ENCODE assay signal across 19 mouse cellular contexts in genomic region chr7:136707200-136708003, GRCm38 (mm10).
DNase-seq lines count a peak whose midpoint lies in the region; ATAC-seq and TF ChIP-seq lines count a peak whose summit lies in the region.
"Had no signal": no experiment of that assay in that cellular context is flagged by ENCODE, and none has a peak within 500 bp of the region (broad histone marks: within the 10 kb centered on the region; RNA-seq: fewer than 3 reads in every experiment).

No protein-coding gene starts in this region.

- no peaks in the 10 kb centered on the region for H3K36me3 ChIP-seq in forebrain, embryonic 14.5 days (ENCODE audit: control insufficient read depth, insufficient read depth, low read length)
- H3K36me3 ChIP-seq in forebrain, embryonic 10.5 days (replicated peaks) = no peaks in the 10 kb centered on the region
- no peaks in the 10 kb centered on the region for H3K36me3 ChIP-seq in heart, embryonic 16.5 days (ENCODE audit: control insufficient read depth, insufficient read depth)
- H3K36me3 ChIP-seq in lung, embryonic 14.5 days (ENCODE audit: insufficient read depth) = no peaks in the 10 kb centered on the region
- no peaks in the 10 kb centered on the region for H3K36me3 ChIP-seq in limb, embryonic 15.5 days
- no peaks in the 10 kb centered on the region for H3K36me3 ChIP-seq in kidney, embryonic 16.5 days (ENCODE audit: insufficient read depth, low read length)
- H3K36me3 ChIP-seq: forebrain, embryonic 15.5 days; hindbrain, embryonic 15.5 days; liver, embryonic 13.5 days; midbrain, embryonic 15.5 days had no signal

- TF ChIP-seq CTCF in lung, embryonic 14.5 days (IDR thresholded peaks at IDR 0.05; ENCODE audit: low read depth) = no peak

- no peaks in the 10 kb centered on the region for H3K9me3 ChIP-seq in forebrain, embryonic 14.5 days (replicated peaks; ENCODE audit: control insufficient read depth, low read length)
- no peaks in the 10 kb centered on the region for H3K9me3 ChIP-seq in forebrain, embryonic 10.5 days
- H3K9me3 ChIP-seq in heart, embryonic 16.5 days (replicated peaks; ENCODE audit: control insufficient read depth, low read length) = no peaks in the 10 kb centered on the region
- H3K9me3 ChIP-seq in lung, embryonic 14.5 days (ENCODE audit: low read depth, low read length) = no peaks in the 10 kb centered on the region
- no peaks in the 10 kb centered on the region for H3K9me3 ChIP-seq in limb, embryonic 15.5 days
- H3K9me3 ChIP-seq in kidney, embryonic 16.5 days (ENCODE audit: low read length) = no peaks in the 10 kb centered on the region
- H3K9me3 ChIP-seq: forebrain, embryonic 15.5 days; hindbrain, embryonic 15.5 days; liver, embryonic 13.5 days; midbrain, embryonic 15.5 days had no signal

- 70% methylated on average over 12 of the region's 12 CpGs for WGBS in forebrain, embryonic 14.5 days
- WGBS in forebrain, embryonic 10.5 days = 87% methylated on average over 12 of the region's 12 CpGs
- WGBS in heart, embryonic 16.5 days = 49% methylated on average over 12 of the region's 12 CpGs
- 44% methylated on average over 12 of the region's 12 CpGs for WGBS in lung, embryonic 14.5 days
- 45% methylated on average over 12 of the region's 12 CpGs for WGBS in limb, embryonic 15.5 days
- 46% methylated on average over 12 of the region's 12 CpGs for WGBS in kidney, embryonic 16.5 days

- H3K27me3 ChIP-seq in forebrain, embryonic 14.5 days (replicated peaks; ENCODE audit: control insufficient read depth, insufficient read depth, low read length) = no peaks in the 10 kb centered on the region
- no peaks in the 10 kb centered on the region for H3K27me3 ChIP-seq in forebrain, embryonic 10.5 days (ENCODE audit: poor library complexity, severe bottlenecking)
- no peaks in the 10 kb centered on the region for H3K27me3 ChIP-seq in heart, embryonic 16.5 days (ENCODE audit: control insufficient read depth, insufficient read depth, low read length)
- H3K27me3 ChIP-seq in lung, embryonic 14.5 days (ENCODE audit: insufficient read depth, low read length) = 0 out of 2 replicates have a peak, but pooled peaks cover 3% of the 10 kb centered on the region
- H3K27me3 ChIP-seq in limb, embryonic 15.5 days = no peaks in the 10 kb centered on the region
- peaks cover 3% of the 10 kb centered on the region; the same call in 1 of the 2 replicates for H3K27me3 ChIP-seq in kidney, embryonic 16.5 days (ENCODE audit: insufficient read depth, low read length)
- H3K27me3 ChIP-seq: hindbrain, embryonic 15.5 days; liver, embryonic 13.5 days; megakaryocyte, embryonic 14.5 days; midbrain, embryonic 15.5 days had no signal

- no peak overlapping the region for H3K4me2 ChIP-seq in forebrain, embryonic 14.5 days (ENCODE audit: low read length)
- H3K4me2 ChIP-seq in heart, embryonic 16.5 days (ENCODE audit: low read depth, low read length) = no peak overlapping the region
- no peak overlapping the region for H3K4me2 ChIP-seq in lung, embryonic 14.5 days
- no peak overlapping the region for H3K4me2 ChIP-seq in limb, embryonic 15.5 days
- H3K4me2 ChIP-seq in kidney, embryonic 16.5 days (replicated peaks; ENCODE audit: low read depth, low read length) = no peak overlapping the region
- H3K4me2 ChIP-seq: forebrain, embryonic 15.5 days; hindbrain, embryonic 15.5 days; liver, embryonic 13.5 days; midbrain, embryonic 15.5 days had no signal

- no peak overlapping the region for H3K4me3 ChIP-seq in forebrain, embryonic 14.5 days (ENCODE audit: low read depth, low read length)
- no peak overlapping the region for H3K4me3 ChIP-seq in forebrain, embryonic 10.5 days
- no peak overlapping the region for H3K4me3 ChIP-seq in heart, embryonic 16.5 days (ENCODE audit: low read length)
- no peak overlapping the region for H3K4me3 ChIP-seq in lung, embryonic 14.5 days (ENCODE audit: low read depth, low read length)
- H3K4me3 ChIP-seq in limb, embryonic 15.5 days = no peak overlapping the region
- H3K4me3 ChIP-seq in kidney, embryonic 16.5 days (ENCODE audit: low read length) = no peak overlapping the region
- H3K4me3 ChIP-seq: forebrain, embryonic 15.5 days; hindbrain, embryonic 15.5 days; liver, embryonic 13.5 days; megakaryocyte, embryonic 14.5 days; midbrain, embryonic 15.5 days had no signal

- no peak overlapping the region for H3K9ac ChIP-seq in forebrain, embryonic 14.5 days (ENCODE audit: low read length)
- H3K9ac ChIP-seq in heart, embryonic 16.5 days (ENCODE audit: low read length) = no peak overlapping the region
- no peak overlapping the region for H3K9ac ChIP-seq in lung, embryonic 14.5 days
- no peak overlapping the region for H3K9ac ChIP-seq in limb, embryonic 15.5 days
- H3K9ac ChIP-seq in kidney, embryonic 16.5 days (replicated peaks; ENCODE audit: low read length) = no peak overlapping the region
- H3K9ac ChIP-seq: forebrain, embryonic 15.5 days; hindbrain, embryonic 15.5 days; liver, embryonic 13.5 days; midbrain, embryonic 15.5 days had no signal

- DNase-seq in forebrain, embryonic 14.5 days (ENCODE audit: low spot score) = peak; percentile 29
- no peak for DNase-seq in forebrain, embryonic 10.5 days (ENCODE audit: extremely low spot score, low spot score)
- DNase-seq in heart, adult 18-20 months = no peak
- DNase-seq in lung, embryonic 14.5 days = no peak
- no peak for DNase-seq in lung, adult 18-20 months
- DNase-seq: adrenal gland, postnatal 10 days; cerebellum, adult 18-20 months; kidney, adult 11 months; liver, embryonic 13.5 days; retina, postnatal 1 day; right cerebral cortex, postnatal 4 days; thymus, postnatal 4 days had no signal

- H3K27ac ChIP-seq in forebrain, embryonic 14.5 days (ENCODE audit: low read depth, low read length) = no peak overlapping the region
- H3K27ac ChIP-seq in forebrain, embryonic 10.5 days = no peak overlapping the region
- peak overlapping the region; percentile 55 for H3K27ac ChIP-seq in heart, embryonic 16.5 days (ENCODE audit: low read length)
- H3K27ac ChIP-seq in lung, embryonic 14.5 days (ENCODE audit: low read depth) = no peak overlapping the region
- H3K27ac ChIP-seq in limb, embryonic 15.5 days = peak overlapping the region; percentile 63; the same call in 1 of the 2 replicates
- no peak overlapping the region for H3K27ac ChIP-seq in kidney, embryonic 16.5 days (ENCODE audit: low read length)
- H3K27ac ChIP-seq: forebrain, embryonic 15.5 days; hindbrain, embryonic 15.5 days; liver, embryonic 13.5 days; midbrain, embryonic 15.5 days had no signal

- H3K4me1 ChIP-seq in forebrain, embryonic 14.5 days (ENCODE audit: control insufficient read depth, insufficient read depth, low read length) = no peaks in the 10 kb centered on the region
- no peaks in the 10 kb centered on the region for H3K4me1 ChIP-seq in forebrain, embryonic 10.5 days
- H3K4me1 ChIP-seq in heart, embryonic 16.5 days (ENCODE audit: control insufficient read depth, insufficient read depth, low read length) = peaks cover 11% of the 10 kb centered on the region
- no peaks in the 10 kb centered on the region for H3K4me1 ChIP-seq in lung, embryonic 14.5 days (ENCODE audit: insufficient read depth)
- H3K4me1 ChIP-seq in limb, embryonic 15.5 days = peaks cover 6% of the 10 kb centered on the region
- peaks cover 9% of the 10 kb centered on the region; the same call in 1 of the 2 replicates for H3K4me1 ChIP-seq in kidney, embryonic 16.5 days (ENCODE audit: insufficient read depth, low read length)
- H3K4me1 ChIP-seq: hindbrain, embryonic 15.5 days; liver, embryonic 13.5 days; megakaryocyte, embryonic 14.5 days; midbrain, embryonic 15.5 days had no signal

- ATAC-seq in forebrain, embryonic 14.5 days = no peak
- ATAC-seq in heart, embryonic 16.5 days (replicated peaks; ENCODE audit: extremely low read depth, insufficient read depth, low FRiP score) = peak; percentile 34; the same call in 1 of the 2 replicates
- 0 out of 2 replicates have a peak, but pooled peaks have one; percentile 21 for ATAC-seq in lung, embryonic 14.5 days (ENCODE audit: insufficient read depth)
- ATAC-seq in limb, embryonic 15.5 days (ENCODE audit: insufficient number of reproducible peaks, low FRiP score, low TSS enrichment, low read depth) = peak; percentile 74
- no peak for ATAC-seq in kidney, embryonic 16.5 days (ENCODE audit: low FRiP score, low TSS enrichment)
- ATAC-seq: forebrain, embryonic 15.5 days; midbrain, embryonic 15.5 days had no signal

Comparison
In these comparisons a context has a peak if more than half of its experiments do, and no peak if none do; other contexts are left out.
1. ATAC-seq: peak in heart, embryonic 16.5 days (single experiment), lung, embryonic 14.5 days (single experiment) and limb, embryonic 15.5 days (single experiment); none in forebrain, embryonic 14.5 days (single experiment) and kidney, embryonic 16.5 days (single experiment).
2. H3K27ac ChIP-seq: peak in heart, embryonic 16.5 days (single experiment) and limb, embryonic 15.5 days (single experiment); none in forebrain, embryonic 14.5 days (single experiment), forebrain, embryonic 10.5 days (single experiment), lung, embryonic 14.5 days (single experiment) and kidney, embryonic 16.5 days (single experiment).